Mouse (Mus musculus) cerebellum, adult 2 months (tissue): ENCODE data around the gene Supt5.

Experiments used
- CTCF ChIP-seq: fragments of 200-500 bp; IDR thresholded peaks from 2 replicates; pipeline ENCODE4 v1.5.1; 2011; ENCODE audit warnings: low read depth, mild to moderate bottlenecking, control low read depth, low read length, moderate library complexity, borderline replicate concordance; ENCODE audit not compliant: insufficient read depth
- POLR2A ChIP-seq: fragments of 200-500 bp; IDR thresholded peaks from 2 replicates; pipeline ENCODE4 v1.6.1; 2011; ENCODE audit warnings: low read length, control low read depth, borderline replicate concordance; ENCODE audit not compliant: insufficient read depth

DNA sequence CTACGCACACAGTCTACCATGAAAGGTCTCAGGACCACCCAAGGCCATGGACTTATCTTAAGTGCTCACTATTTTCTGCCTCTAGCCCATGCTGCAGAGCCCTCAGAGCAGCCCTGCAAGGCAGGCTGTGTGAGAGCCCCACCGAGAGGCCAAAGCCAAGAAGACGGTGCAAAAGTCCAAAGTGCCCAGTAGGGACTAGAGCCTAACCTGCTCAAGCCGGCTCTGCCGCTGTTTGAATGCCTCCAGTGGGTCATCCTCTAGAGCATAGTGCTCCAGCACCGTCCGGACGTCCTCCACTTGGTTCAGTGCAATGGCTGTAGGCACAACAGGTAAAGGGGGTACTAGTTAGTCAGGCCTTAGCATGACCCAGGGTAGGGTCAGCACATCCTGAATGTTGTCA, 32.3 kb downstream of the Supt5 start:
- no peak for TF ChIP-seq POLR2A
- no peak for TF ChIP-seq CTCF
